Mouse (Mus musculus): Measurements from ENCODE around the gene Rabgap1l.

DNA sequence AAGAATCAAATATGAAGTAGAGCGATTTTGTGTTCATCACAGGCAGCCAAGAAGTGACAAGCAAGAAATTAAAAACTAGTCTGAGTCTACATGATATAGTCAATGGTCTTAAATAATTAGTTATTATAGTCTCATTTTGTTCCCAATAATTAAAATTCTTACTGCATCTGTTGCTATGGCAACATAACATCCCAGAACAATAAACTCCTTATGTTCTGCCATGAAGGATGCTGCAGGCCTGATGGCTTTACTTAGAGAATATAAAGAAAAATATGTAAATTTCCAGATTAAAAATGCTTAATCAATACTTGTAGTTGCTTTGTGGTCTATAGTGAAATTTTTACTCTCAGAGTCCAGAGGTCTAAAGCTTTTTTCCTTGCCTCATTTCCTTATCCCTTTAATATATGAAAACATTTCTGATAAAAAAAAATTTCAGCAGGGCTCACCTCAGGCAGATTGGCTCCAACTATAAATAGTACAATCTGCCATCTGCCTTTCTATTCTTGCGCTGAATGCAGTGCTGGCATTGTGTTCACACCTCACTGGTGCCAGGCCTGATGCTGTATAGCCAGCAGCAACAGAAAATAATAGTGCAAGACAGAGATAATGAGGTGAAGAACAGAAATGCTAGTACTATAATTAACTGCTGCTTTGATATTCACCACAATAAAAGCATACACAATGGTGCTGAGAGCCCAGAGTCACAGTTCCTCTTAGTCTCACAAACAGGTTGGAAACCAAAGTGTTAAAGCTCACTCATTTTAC lies 258.3 kb downstream of the Rabgap1l start:
- TF ChIP-seq POLR2A (IDR thresholded peaks at IDR 0.05; ENCODE audit: low read depth, low read length) (no peak), CTCF (conservative IDR thresholded peaks at IDR 0.05; ENCODE audit: insufficient read depth, insufficient read length, low read depth, low read length) (no peak)
